Mouse (Mus musculus): ENCODE data around the gene Pakap. TPM values are rescaled to one million over a fixed set of nuclear protein-coding genes. Genes with fewer than 3 reads are reported as not detected.

The Pakap gene
- polyA plus RNA-seq, 1 experiment from 2014 or later = 18.7 TPM

DNA sequence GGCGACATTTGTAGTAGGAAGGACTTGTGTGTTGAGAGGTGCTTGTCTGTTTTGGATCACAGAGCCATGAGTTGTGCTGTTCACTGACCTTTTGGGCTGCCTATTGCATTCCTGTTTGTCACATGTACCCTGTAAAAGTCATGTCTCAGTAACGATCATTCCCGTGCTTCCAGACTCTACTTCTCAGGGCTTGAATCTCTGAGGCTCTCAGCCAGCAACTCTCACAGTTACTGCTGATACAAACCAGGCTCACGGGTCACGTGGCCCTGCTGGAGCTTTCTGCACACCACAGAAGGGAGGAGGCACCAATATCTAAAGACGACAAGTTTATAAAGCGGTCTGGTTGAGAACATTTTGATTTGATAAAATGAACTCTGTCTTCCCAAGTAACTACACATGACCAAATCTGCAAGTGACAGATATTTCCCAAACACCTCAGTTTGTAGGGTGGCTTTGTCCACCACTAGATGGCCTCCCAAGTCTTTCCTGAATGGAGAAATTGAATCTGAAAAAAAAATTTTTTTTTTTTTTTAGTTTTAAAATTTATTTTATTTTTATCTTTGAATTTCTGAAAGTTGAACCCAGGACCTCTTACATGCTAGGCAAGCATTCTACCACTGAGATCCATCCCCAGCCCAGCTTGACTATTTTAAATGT, 103.0 kb downstream of the Pakap start:
- H3K27me3 ChIP-seq (ENCODE audit: control insufficient read depth, insufficient read depth, low read length) = no peaks in the 10 kb centered on the region
- ATAC-seq (ENCODE audit: low FRiP score, low TSS enrichment) = no peak
- no peaks in the 10 kb centered on the region for H3K36me3 ChIP-seq (ENCODE audit: control insufficient read depth, insufficient read depth, low read length)
- H3K4me3 ChIP-seq (ENCODE audit: low read length) = no peak overlapping the region
- peaks cover 15% of the 10 kb centered on the region for H3K4me1 ChIP-seq (ENCODE audit: control insufficient read depth, insufficient read depth, low read length)
- 57% methylated on average over 7 of the region's 7 CpGs for WGBS
- no peak overlapping the region for H3K27ac ChIP-seq (ENCODE audit: low read depth, low read length)
- H3K9ac ChIP-seq (ENCODE audit: low read depth, low read length) = no peak overlapping the region
- no peak overlapping the region for H3K4me2 ChIP-seq (replicated peaks; ENCODE audit: low read depth, low read length)
- H3K9me3 ChIP-seq (ENCODE audit: control insufficient read depth, low read length) = no peaks in the 10 kb centered on the region

DNA sequence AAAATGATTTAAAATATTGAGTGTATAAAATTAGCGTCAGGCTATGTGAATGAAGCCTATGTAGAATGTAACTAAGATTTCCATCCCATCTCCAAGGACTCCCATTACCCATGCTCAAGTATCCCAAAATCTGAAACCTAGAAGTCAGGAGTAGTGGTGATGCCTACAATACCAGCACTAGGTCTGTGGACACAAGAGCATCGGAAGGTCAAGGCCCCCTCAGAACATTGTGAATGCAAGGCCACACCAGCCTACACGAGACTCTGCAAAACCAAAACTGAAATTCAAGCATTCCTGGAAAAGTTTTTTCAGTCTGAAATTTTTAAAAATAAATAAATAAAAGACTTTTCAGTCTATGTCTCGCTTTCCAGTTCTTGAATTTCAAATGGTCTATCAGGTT, 104.6 kb downstream of the Pakap start:
- Histone ChIP-seq H3K9ac (ENCODE audit: low read depth, low read length) (no peak overlapping the region), H3K27me3 (ENCODE audit: control insufficient read depth, insufficient read depth, low read length) (no peaks in the 10 kb centered on the region), H3K4me3 (ENCODE audit: low read length) (no peak overlapping the region), H3K27ac (ENCODE audit: low read depth, low read length) (no peak overlapping the region), H3K4me1 (ENCODE audit: control insufficient read depth, insufficient read depth, low read length) (peaks cover 15% of the 10 kb centered on the region), H3K9me3 (ENCODE audit: control insufficient read depth, low read length) (no peaks in the 10 kb centered on the region), H3K4me2 (replicated peaks; ENCODE audit: low read depth, low read length) (no peak overlapping the region), H3K36me3 (ENCODE audit: control insufficient read depth, insufficient read depth, low read length) (no peaks in the 10 kb centered on the region)
- ATAC-seq (ENCODE audit: low FRiP score, low TSS enrichment) = no peak
- WGBS = 82% methylated on average over 4 of the region's 4 CpGs

DNA sequence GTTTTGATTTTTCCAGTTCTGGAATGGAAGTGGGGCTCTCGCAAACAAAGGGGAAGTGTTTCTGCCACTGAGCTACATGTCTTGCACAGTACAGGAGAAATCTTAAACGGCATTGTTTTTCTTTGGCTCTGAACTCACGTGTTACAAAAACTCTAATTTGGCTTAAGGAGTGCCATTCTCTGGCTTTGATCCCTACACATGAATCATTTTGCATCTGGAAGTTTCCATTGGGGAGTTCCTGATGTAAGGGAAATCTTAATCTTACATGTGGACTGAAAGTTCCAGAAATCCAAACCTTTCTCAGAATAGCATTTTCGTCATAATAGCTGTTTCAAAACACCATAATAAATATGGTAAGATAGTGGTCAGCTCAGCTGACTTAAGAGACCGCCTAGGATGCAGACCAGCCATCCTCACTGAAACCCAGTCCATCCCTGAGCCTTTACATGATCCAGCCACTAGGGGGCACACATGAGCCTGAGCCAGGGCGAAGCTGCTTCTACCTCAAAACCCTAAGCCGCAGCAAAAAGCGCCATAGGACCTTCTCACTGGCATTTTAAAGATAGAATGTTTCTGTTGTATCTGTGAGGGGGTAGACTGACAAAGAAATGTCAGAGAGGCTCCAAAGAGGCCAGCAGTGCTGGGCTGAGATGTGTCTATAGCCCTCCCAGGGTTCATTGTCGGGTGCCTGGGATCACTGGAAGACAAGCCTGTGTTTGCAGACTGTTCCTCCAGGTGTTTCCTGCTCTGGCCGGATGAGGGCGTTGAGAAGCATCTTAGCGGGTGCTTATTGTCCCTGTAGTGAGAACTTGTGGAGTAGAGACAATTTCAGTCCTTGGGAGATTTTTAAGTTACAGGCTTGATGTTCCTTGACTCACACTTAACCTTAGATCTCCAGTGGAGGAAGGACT, 105.3 kb downstream of the Pakap start:
- Histone ChIP-seq H3K27ac (ENCODE audit: low read depth, low read length) (peak overlapping the region; percentile 37; the same call in 1 of the 2 replicates), H3K27me3 (ENCODE audit: control insufficient read depth, insufficient read depth, low read length) (no peaks in the 10 kb centered on the region), H3K9ac (ENCODE audit: low read depth, low read length) (peak overlapping the region; percentile 40; the same call in 1 of the 2 replicates), H3K9me3 (ENCODE audit: control insufficient read depth, low read length) (no peaks in the 10 kb centered on the region), H3K36me3 (ENCODE audit: control insufficient read depth, insufficient read depth, low read length) (no peaks in the 10 kb centered on the region), H3K4me3 (ENCODE audit: low read length) (peak overlapping the region; percentile 14; the same call in 1 of the 2 replicates), H3K4me1 (ENCODE audit: control insufficient read depth, insufficient read depth, low read length) (peaks cover 15% of the 10 kb centered on the region), H3K4me2 (replicated peaks; ENCODE audit: low read depth, low read length) (peak overlapping the region; percentile 38)
- 12% methylated on average over 12 of the region's 12 CpGs for WGBS
- peak; percentile 68; the same call in 1 of the 2 replicates for ATAC-seq (ENCODE audit: low FRiP score, low TSS enrichment)

DNA sequence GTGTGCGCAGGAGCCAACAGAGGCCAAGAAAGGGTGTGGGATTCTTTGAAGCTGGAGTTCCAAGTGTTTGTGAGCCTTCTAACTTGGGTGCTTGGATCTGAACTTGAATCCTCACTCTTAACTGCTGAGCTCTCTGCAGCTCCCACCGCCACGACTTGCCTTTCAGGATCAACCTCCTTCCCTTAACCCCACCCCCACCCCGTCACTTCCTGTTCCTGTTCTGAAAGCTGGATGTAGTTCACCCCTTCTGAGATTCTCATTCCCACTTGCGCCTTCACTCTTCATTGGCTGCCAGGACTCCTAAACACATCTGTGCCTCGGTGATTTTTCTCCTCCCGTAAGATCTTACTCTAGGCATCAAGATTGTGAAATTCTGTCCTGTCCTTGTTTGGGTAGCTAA, 106.4 kb downstream of the Pakap start:
- no peaks in the 10 kb centered on the region for H3K36me3 ChIP-seq (ENCODE audit: control insufficient read depth, insufficient read depth, low read length)
- peaks cover 15% of the 10 kb centered on the region for H3K4me1 ChIP-seq (ENCODE audit: control insufficient read depth, insufficient read depth, low read length)
- H3K9ac ChIP-seq (ENCODE audit: low read depth, low read length) = no peak overlapping the region
- 70% methylated on average over 7 of the region's 7 CpGs for WGBS
- H3K4me2 ChIP-seq (replicated peaks; ENCODE audit: low read depth, low read length) = no peak overlapping the region
- H3K4me3 ChIP-seq (ENCODE audit: low read length) = no peak overlapping the region
- H3K27me3 ChIP-seq (ENCODE audit: control insufficient read depth, insufficient read depth, low read length) = no peaks in the 10 kb centered on the region
- no peaks in the 10 kb centered on the region for H3K9me3 ChIP-seq (ENCODE audit: control insufficient read depth, low read length)
- no peak for ATAC-seq (ENCODE audit: low FRiP score, low TSS enrichment)
- peak overlapping the region; percentile 74 for H3K27ac ChIP-seq (ENCODE audit: low read depth, low read length)

DNA sequence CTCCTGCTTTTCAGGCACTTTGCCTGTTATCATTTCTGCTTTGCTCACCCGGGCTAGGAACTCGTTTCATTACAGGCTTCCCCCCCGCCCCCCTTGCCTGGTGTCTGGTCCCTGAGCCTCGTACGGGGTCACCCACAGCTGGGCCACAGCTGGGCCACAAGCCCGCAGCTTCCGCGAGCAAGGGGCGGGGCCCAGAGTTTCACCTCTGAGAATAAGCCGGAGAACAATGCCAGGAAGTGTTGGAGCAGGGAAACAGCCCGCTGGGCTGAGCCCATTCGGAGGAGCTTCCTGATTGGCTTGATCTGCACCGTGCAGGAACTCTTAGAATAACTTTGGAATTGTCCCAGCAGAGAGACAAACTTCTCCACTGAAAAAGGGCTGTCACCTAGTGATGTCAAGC, 107.4 kb downstream of the Pakap start:
- WGBS = 2% methylated on average over 13 of the region's 13 CpGs
- H3K4me3 ChIP-seq (ENCODE audit: low read length) = peak overlapping the region; percentile 19; the same call in 1 of the 2 replicates

DNA sequence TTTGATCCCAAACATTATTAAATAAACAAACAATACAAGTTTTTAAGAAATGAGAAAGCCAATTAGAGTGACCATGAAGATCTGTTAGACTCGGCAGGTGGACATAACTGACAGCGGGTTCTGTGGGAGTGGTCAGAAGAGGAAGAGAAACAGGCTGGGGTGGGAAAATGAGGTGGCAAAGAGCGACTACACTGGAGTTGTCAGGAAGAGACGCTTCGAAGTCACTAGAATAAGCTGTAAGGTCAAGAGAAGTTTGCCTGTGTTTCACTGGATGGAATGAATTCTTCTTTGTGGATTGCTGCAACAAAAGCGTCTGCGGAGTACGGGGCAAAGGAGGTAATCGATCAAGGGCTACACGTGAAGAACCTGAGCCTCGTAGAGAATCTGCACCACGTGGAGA, 109.9 kb downstream of the Pakap start:
- no peaks in the 10 kb centered on the region for H3K36me3 ChIP-seq (ENCODE audit: control insufficient read depth, insufficient read depth, low read length)
- ATAC-seq (ENCODE audit: low FRiP score, low TSS enrichment) = no peak
- peaks cover 25% of the 10 kb centered on the region for H3K4me1 ChIP-seq (ENCODE audit: control insufficient read depth, insufficient read depth, low read length)
- no peak overlapping the region for H3K9ac ChIP-seq (ENCODE audit: low read depth, low read length)
- H3K4me3 ChIP-seq (ENCODE audit: low read length) = no peak overlapping the region
- no peak overlapping the region for H3K4me2 ChIP-seq (replicated peaks; ENCODE audit: low read depth, low read length)
- no peaks in the 10 kb centered on the region for H3K27me3 ChIP-seq (ENCODE audit: control insufficient read depth, insufficient read depth, low read length)
- no peaks in the 10 kb centered on the region for H3K9me3 ChIP-seq (ENCODE audit: control insufficient read depth, low read length)
- H3K27ac ChIP-seq (ENCODE audit: low read depth, low read length) = no peak overlapping the region
- WGBS = 79% methylated on average over 12 of the region's 12 CpGs

More for the DNA sequence above, 107.4 kb downstream of the Pakap start:
- H3K4me1 ChIP-seq (ENCODE audit: control insufficient read depth, insufficient read depth, low read length) = peaks cover 15% of the 10 kb centered on the region
- ATAC-seq (ENCODE audit: low FRiP score, low TSS enrichment) = peak; percentile 83
- peak overlapping the region; percentile 74; the same call in 1 of the 2 replicates for H3K27ac ChIP-seq (ENCODE audit: low read depth, low read length)
- H3K27me3 ChIP-seq (ENCODE audit: control insufficient read depth, insufficient read depth, low read length) = no peaks in the 10 kb centered on the region
- no peaks in the 10 kb centered on the region for H3K9me3 ChIP-seq (ENCODE audit: control insufficient read depth, low read length)
- H3K36me3 ChIP-seq (ENCODE audit: control insufficient read depth, insufficient read depth, low read length) = no peaks in the 10 kb centered on the region
- no peak overlapping the region; the same call in 1 of the 2 replicates for H3K9ac ChIP-seq (ENCODE audit: low read depth, low read length)
- H3K4me2 ChIP-seq (replicated peaks; ENCODE audit: low read depth, low read length) = peak overlapping the region; percentile 44

DNA sequence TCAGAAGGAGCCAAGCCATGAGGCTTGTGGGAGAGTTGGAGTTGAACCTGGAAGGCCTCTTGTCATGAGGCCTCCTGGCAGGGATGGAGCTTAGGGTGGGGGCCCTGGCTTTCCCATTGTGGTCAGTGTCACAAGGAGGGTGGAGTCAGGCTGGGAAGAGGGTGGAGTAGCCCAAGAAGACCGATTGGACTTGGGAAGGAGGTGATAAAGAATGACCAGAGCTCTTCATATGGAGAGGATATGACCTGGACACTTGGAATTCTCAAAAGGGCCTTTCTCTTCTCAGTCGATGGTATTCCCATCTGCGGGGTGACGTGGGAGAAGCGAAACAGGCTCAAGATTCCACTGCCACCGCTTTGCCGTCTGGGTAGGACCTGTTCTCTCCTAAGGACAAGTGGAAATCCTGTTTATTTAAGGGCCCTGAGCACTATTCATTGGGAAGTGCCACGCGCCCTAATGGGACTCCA, 111.0 kb downstream of the Pakap start:
- 85% methylated on average over 9 of the region's 9 CpGs for WGBS
- Histone ChIP-seq H3K9me3 (ENCODE audit: control insufficient read depth, low read length) (no peaks in the 10 kb centered on the region), H3K4me1 (ENCODE audit: control insufficient read depth, insufficient read depth, low read length) (peaks cover 21% of the 10 kb centered on the region), H3K4me3 (ENCODE audit: low read length) (no peak overlapping the region), H3K27me3 (ENCODE audit: control insufficient read depth, insufficient read depth, low read length) (no peaks in the 10 kb centered on the region), H3K36me3 (ENCODE audit: control insufficient read depth, insufficient read depth, low read length) (no peaks in the 10 kb centered on the region), H3K27ac (ENCODE audit: low read depth, low read length) (no peak overlapping the region), H3K9ac (ENCODE audit: low read depth, low read length) (no peak overlapping the region), H3K4me2 (replicated peaks; ENCODE audit: low read depth, low read length) (no peak overlapping the region)
- ATAC-seq (ENCODE audit: low FRiP score, low TSS enrichment) = no peak

DNA sequence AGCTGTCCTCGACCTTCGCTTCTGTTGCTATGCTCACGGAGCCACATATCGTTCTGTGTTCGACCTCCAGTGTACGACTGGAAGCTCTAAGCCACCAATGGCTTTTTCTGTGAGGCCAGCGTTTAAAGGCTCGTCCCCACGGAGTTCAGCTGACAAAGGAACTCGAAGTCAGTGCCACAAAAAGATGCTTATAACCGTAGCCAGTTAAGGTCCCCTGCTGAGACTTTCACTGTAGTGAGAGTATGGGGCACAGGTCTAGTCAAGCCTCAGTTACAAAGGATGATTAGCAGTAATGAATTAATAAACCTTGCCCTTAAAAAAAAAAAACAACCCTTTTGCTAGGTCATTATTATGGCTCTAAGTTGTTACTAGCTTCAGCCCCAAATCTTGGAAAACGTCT, 112.2 kb downstream of the Pakap start:
- no peak for ATAC-seq (ENCODE audit: low FRiP score, low TSS enrichment)
- 87% methylated on average over 12 of the region's 12 CpGs for WGBS
- H3K4me1 ChIP-seq (ENCODE audit: control insufficient read depth, insufficient read depth, low read length) = peaks cover 12% of the 10 kb centered on the region; the same call in 1 of the 2 replicates

More for the DNA sequence above, 112.2 kb downstream of the Pakap start:
- Histone ChIP-seq H3K36me3 (ENCODE audit: control insufficient read depth, insufficient read depth, low read length) (no peaks in the 10 kb centered on the region), H3K4me3 (ENCODE audit: low read length) (no peak overlapping the region), H3K4me2 (replicated peaks; ENCODE audit: low read depth, low read length) (no peak overlapping the region), H3K27ac (ENCODE audit: low read depth, low read length) (no peak overlapping the region), H3K9me3 (ENCODE audit: control insufficient read depth, low read length) (no peaks in the 10 kb centered on the region), H3K9ac (ENCODE audit: low read depth, low read length) (no peak overlapping the region), H3K27me3 (ENCODE audit: control insufficient read depth, insufficient read depth, low read length) (no peaks in the 10 kb centered on the region)

All from kidney, embryonic 14.5 days (tissue).